Mouse (Mus musculus) bone marrow, adult 2 months (tissue): ENCODE measurements around the gene Slc26a8.

ENCODE experiments used
- CTCF ChIP-seq: fragments of 200-500 bp; IDR thresholded peaks from 2 replicates; pipeline ENCODE4 v1.5.1; 2011; ENCODE audit warnings: low read length, control low read depth; ENCODE audit not compliant: control insufficient read depth, insufficient read depth
- POLR2A ChIP-seq: fragments of 200-500 bp; IDR thresholded peaks from 2 replicates; pipeline ENCODE4 v1.6.1; 2011; ENCODE audit warnings: low read depth, mild to moderate bottlenecking, control low read depth, low read length, borderline replicate concordance; ENCODE audit not compliant: control insufficient read depth

DNA sequence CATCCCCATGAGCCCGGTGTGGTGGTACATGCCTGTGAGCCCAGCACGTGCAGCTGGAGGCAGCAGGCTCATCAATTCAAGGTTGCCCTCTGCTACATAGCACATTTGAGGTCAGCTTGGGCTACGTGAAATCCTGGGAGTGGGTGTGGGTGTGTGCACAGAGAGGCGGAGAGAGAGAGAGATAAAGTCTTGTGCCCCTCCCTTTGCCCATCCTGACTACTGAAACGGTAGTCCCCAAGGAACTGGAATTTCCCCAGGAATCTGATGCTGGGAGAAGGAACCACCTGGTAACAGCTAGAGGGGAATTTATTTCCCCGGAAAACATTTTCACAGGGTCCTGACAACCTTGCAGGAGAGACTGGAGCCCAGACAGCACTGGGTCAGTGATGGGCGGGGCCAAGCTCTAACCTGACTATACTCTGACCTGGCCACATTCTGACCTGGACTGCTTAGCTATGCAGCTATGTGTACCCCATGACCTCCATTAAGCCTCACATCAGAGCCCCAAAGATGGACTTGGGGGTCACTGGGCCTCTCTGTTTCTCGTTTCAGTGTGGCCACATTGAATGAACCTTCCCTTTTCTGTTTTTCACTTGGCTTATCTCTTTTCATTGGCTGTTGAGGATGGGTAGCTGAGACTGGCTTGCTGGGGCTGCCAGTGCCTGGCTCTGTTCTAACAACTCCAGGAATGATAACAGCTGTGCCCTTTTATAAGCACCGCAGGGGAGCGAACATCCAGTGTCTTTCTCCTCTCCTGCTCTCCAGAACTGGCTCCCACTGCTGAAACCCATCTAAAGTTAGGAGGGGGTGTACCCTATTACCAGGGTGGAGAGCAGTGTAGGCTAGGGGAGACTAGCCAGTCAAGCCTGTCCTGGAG lies 61.5 kb downstream of the Slc26a8 start:
- TF ChIP-seq CTCF (no peak), POLR2A (no peak)
